Mouse (Mus musculus) stomach, postnatal 0 days (tissue): ENCODE data around the gene Gm9112.
"Not testable (repeated sequence)": the region's sequence is repeated elsewhere in the genome, so short reads cannot be mapped to it uniquely, and the experiment has no call there.

Experiments used
- CTCF ChIP-seq: IDR thresholded peaks from 2 replicates; pipeline ENCODE4 v1.5.1; 2016; ENCODE audit warnings: antibody characterized with exemption, low read depth, mild to moderate bottlenecking, moderate library complexity
- EP300 ChIP-seq: optimal IDR thresholded peaks from 2 replicates; pipeline ENCODE3; 2016; ENCODE audit warnings: antibody characterized with exemption

DNA sequence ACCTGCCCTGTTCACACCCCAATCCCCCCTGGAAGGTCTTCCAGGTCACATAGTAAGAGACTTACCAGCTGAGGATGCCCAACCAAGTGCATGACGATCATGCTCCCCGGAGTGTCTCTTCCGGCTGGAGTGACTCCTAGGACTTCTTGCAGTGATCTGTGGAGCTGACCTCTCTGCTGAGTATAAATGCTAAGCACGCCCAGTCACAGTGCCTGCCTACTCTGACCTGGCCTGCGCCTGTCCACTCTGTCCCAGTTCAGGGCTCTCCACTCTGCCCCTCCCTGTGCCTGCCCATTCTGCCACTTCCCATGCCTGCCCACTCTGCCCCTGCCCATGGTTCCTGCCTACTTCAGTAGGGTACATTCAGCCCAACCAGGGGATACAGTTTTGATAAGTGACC, 20.6 kb downstream of the Gm9112 start, which contains the start of gene Gm3880:
- not testable (repeated sequence) for TF ChIP-seq CTCF, EP300
